Mouse (Mus musculus) ES-Bruce4 (cell line): ENCODE results near the gene Sgms2.

Experiments used
- CTCF ChIP-seq: IDR thresholded peaks from one replicate; pipeline ENCODE4 v1.8.1; 2011; ENCODE audit warnings: low read depth, low read length
- EP300 ChIP-seq: IDR thresholded peaks from 2 replicates; pipeline ENCODE4 v1.6.1; 2011; ENCODE audit warnings: low read depth, low read length; ENCODE audit not compliant: insufficient read depth

- TF ChIP-seq EP300: no peak
- no peak for TF ChIP-seq CTCF
These were observed 173.0 kb downstream of the Sgms2 start for GRCm38 (mm10) chr3:131318211-131318610.
